Mouse (Mus musculus) left cerebral cortex, postnatal 10 days (tissue): ENCODE measurements around the gene Glo1. TPM values are rescaled to one million over a fixed set of nuclear protein-coding genes. Genes with fewer than 3 reads are reported as not detected.

Source experiments
- DNase-seq, 2 experiments: peaks; one replicate each; pipeline ENCODE4 v3.0.0; 2021 to 2022; ENCODE audit warnings: low spot score in 2 of 2, mixed read lengths in 1 of 2; ENCODE audit errors: extremely low spot score in 1 of 2
- intact Hi-C: fragments of 180-260 bp; cut with DNase I; formaldehyde crosslinking; loops from one replicate; pipeline ENCODE4 v1.15.1; 2025
- total RNA-seq, 2 experiments: library from RNA; stranded (reverse); gene quantifications; 2 replicates each; pipeline ENCODE4 v1.2.3; 2021

Glo1 gene
- total RNA-seq, 2 experiments from 2014 or later = 125 to 130 TPM

- peak in 1 of 2 experiments; percentile 64 for DNase-seq
- intact Hi-C loops = no loop called here
These were observed 67.1 kb downstream of the Glo1 start for GRCm38 (mm10) chr17:30559536-30559935.

GRCm38 (mm10) chr17:30558623-30559022 lies 68.0 kb downstream of the Glo1 start:
- DNase-seq = no peak
- intact Hi-C loops = no loop called here

- DNase-seq = no peak
- intact Hi-C loops = no loop called here
These were observed 70.2 kb downstream of the Glo1 start for GRCm38 (mm10) chr17:30556512-30556911.

- intact Hi-C loops = no loop called here
- DNase-seq = no peak
These were observed 73.4 kb downstream of the Glo1 start for GRCm38 (mm10) chr17:30553027-30553937.

- no peak for DNase-seq
- intact Hi-C loops = no loop called here
These were observed 75.9 kb downstream of the Glo1 start for GRCm38 (mm10) chr17:30550774-30551107.

- intact Hi-C loops = no loop called here
These were observed 76.5 kb downstream of the Glo1 start for GRCm38 (mm10) chr17:30549899-30550773.

GRCm38 (mm10) chr17:30539098-30539497 lies 87.6 kb downstream of the Glo1 start:
- DNase-seq = peak; percentile 45 to 55
- intact Hi-C loops = no loop called here

More at GRCm38 (mm10) chr17:30549899-30550773, 76.5 kb downstream of the Glo1 start:
- no peak for DNase-seq

- DNase-seq = no peak
- intact Hi-C loops = no loop called here
These were observed 90.0 kb downstream of the Glo1 start for GRCm38 (mm10) chr17:30536651-30537050.

Other genes with a start within 250 kb of the Glo1 start
- gene Btbd9, start 50.4 kb downstream of the Glo1 start, total RNA-seq = 10 to 100 TPM; 88.7 to 93.1 TPM
- 1 to 10 TPM; 1.4 to 4.6 TPM for gene Dnah8, start 2.5 kb downstream of the Glo1 start, total RNA-seq